Mouse (Mus musculus): ENCODE data around the gene Zfp12. TPM values are rescaled to one million over a fixed set of nuclear protein-coding genes. Genes with fewer than 3 reads are reported as not detected.
A peak's percentile ranks its signal among the peaks of the same experiment; 100 is the strongest.
"Not testable (repeated sequence)": the region's sequence is repeated elsewhere in the genome, so short reads cannot be mapped to it uniquely, and the experiment has no call there.

The Zfp12 gene
- polyA plus RNA-seq (2011; ENCODE audit: insufficient read depth, insufficient read length, low replicate concordance, missing spikeins): 1.7 and 5.6 TPM in 2 replicates

GRCm38 (mm10) chr5:143235028-143235693, at the start of gene Zfp12:
Zfp12 (plus strand) TSS chr5:143235163.
- Histone ChIP-seq H3K4me1 (ENCODE audit: control insufficient read depth, insufficient read depth, low read length) (peaks cover 1% of the 10 kb centered on the region; the same call in 1 of the 2 replicates), H3K27ac (ENCODE audit: control insufficient read depth, insufficient read depth, low read depth, low read length, poor library complexity) (peak within 1 kb of the TSS; percentile 73), H3K4me3 (replicated peaks; ENCODE audit: control insufficient read depth, low read depth, low read length) (peak within 1 kb of the TSS; percentile 89)
- TF ChIP-seq CTCF (IDR thresholded peaks at IDR 0.05; ENCODE audit: control insufficient read depth, insufficient read depth, low read length) (peak; percentile 20; the same call in 1 of the 2 replicates), POLR2A (IDR thresholded peaks at IDR 0.05; ENCODE audit: borderline replicate concordance, control insufficient read depth, low read depth, low read length) (peak; percentile 71; the same call in 1 of the 2 replicates)
- under 1% methylated on average over 58 of the region's 58 CpGs for WGBS

- WGBS: 67% methylated on average over 1 of the region's 1 CpGs
- not testable (repeated sequence) for H3K27ac ChIP-seq (ENCODE audit: control insufficient read depth, insufficient read depth, low read depth, low read length, poor library complexity); H3K4me3 ChIP-seq (replicated peaks; ENCODE audit: control insufficient read depth, low read depth, low read length); H3K4me1 ChIP-seq (ENCODE audit: control insufficient read depth, insufficient read depth, low read length)
Measured at GRCm38 (mm10) chr5:143188014-143188413, 46.9 kb upstream of the Zfp12 start.

- Histone ChIP-seq H3K27ac (ENCODE audit: control insufficient read depth, insufficient read depth, low read depth, low read length, poor library complexity) (no peak overlapping the region), H3K4me3 (replicated peaks; ENCODE audit: control insufficient read depth, low read depth, low read length) (no peak overlapping the region)
- WGBS: 76% methylated on average over 8 of the region's 8 CpGs
Measured at GRCm38 (mm10) chr5:143192806-143193205, 42.2 kb upstream of the Zfp12 start.

GRCm38 (mm10) chr5:143194747-143195146, 40.2 kb upstream of the Zfp12 start:
- H3K4me1 ChIP-seq (ENCODE audit: control insufficient read depth, insufficient read depth, low read length); H3K4me3 ChIP-seq (replicated peaks; ENCODE audit: control insufficient read depth, low read depth, low read length): not testable (repeated sequence)
- WGBS: 46% methylated on average over 8 of the region's 8 CpGs

More at GRCm38 (mm10) chr5:143192806-143193205, 42.2 kb upstream of the Zfp12 start:
- no peak for TF ChIP-seq POLR2A (IDR thresholded peaks at IDR 0.05; ENCODE audit: borderline replicate concordance, control insufficient read depth, low read depth, low read length)
- no peak for TF ChIP-seq CTCF (IDR thresholded peaks at IDR 0.05; ENCODE audit: control insufficient read depth, insufficient read depth, low read length)
- no peaks in the 10 kb centered on the region for H3K4me1 ChIP-seq (ENCODE audit: control insufficient read depth, insufficient read depth, low read length)

GRCm38 (mm10) chr5:143195166-143195565, 39.8 kb upstream of the Zfp12 start:
- Histone ChIP-seq H3K27ac (ENCODE audit: control insufficient read depth, insufficient read depth, low read depth, low read length, poor library complexity) (no peak overlapping the region), H3K4me1 (ENCODE audit: control insufficient read depth, insufficient read depth, low read length) (no peaks in the 10 kb centered on the region), H3K4me3 (replicated peaks; ENCODE audit: control insufficient read depth, low read depth, low read length) (no peak overlapping the region)
- TF ChIP-seq CTCF (IDR thresholded peaks at IDR 0.05; ENCODE audit: control insufficient read depth, insufficient read depth, low read length) (no peak), POLR2A (IDR thresholded peaks at IDR 0.05; ENCODE audit: borderline replicate concordance, control insufficient read depth, low read depth, low read length) (no peak)
- WGBS: 69% methylated on average over 2 of the region's 2 CpGs

More at GRCm38 (mm10) chr5:143194747-143195146, 40.2 kb upstream of the Zfp12 start:
- H3K27ac ChIP-seq (ENCODE audit: control insufficient read depth, insufficient read depth, low read depth, low read length, poor library complexity): not testable (repeated sequence)

GRCm38 (mm10) chr5:143196506-143196905, 38.5 kb upstream of the Zfp12 start:
- Histone ChIP-seq H3K4me1 (ENCODE audit: control insufficient read depth, insufficient read depth, low read length) (no peaks in the 10 kb centered on the region), H3K27ac (ENCODE audit: control insufficient read depth, insufficient read depth, low read depth, low read length, poor library complexity) (no peak overlapping the region), H3K4me3 (replicated peaks; ENCODE audit: control insufficient read depth, low read depth, low read length) (no peak overlapping the region)
- TF ChIP-seq CTCF (IDR thresholded peaks at IDR 0.05; ENCODE audit: control insufficient read depth, insufficient read depth, low read length) (no peak), POLR2A (IDR thresholded peaks at IDR 0.05; ENCODE audit: borderline replicate concordance, control insufficient read depth, low read depth, low read length) (no peak)
- 78% methylated on average over 4 of the region's 4 CpGs for WGBS

GRCm38 (mm10) chr5:143205015-143205414, 29.9 kb upstream of the Zfp12 start:
- no peak for TF ChIP-seq POLR2A (IDR thresholded peaks at IDR 0.05; ENCODE audit: borderline replicate concordance, control insufficient read depth, low read depth, low read length)
- peak; percentile 38 for TF ChIP-seq CTCF (IDR thresholded peaks at IDR 0.05; ENCODE audit: control insufficient read depth, insufficient read depth, low read length)
- 74% methylated on average over 3 of the region's 3 CpGs for WGBS
- no peaks in the 10 kb centered on the region for H3K4me1 ChIP-seq (ENCODE audit: control insufficient read depth, insufficient read depth, low read length)
- H3K4me3 ChIP-seq (replicated peaks; ENCODE audit: control insufficient read depth, low read depth, low read length): no peak overlapping the region
- no peak overlapping the region for H3K27ac ChIP-seq (ENCODE audit: control insufficient read depth, insufficient read depth, low read depth, low read length, poor library complexity)

GRCm38 (mm10) chr5:143213832-143214231, 21.1 kb upstream of the Zfp12 start:
- Histone ChIP-seq H3K27ac (ENCODE audit: control insufficient read depth, insufficient read depth, low read depth, low read length, poor library complexity) (no peak overlapping the region), H3K4me3 (replicated peaks; ENCODE audit: control insufficient read depth, low read depth, low read length) (no peak overlapping the region), H3K4me1 (ENCODE audit: control insufficient read depth, insufficient read depth, low read length) (no peaks in the 10 kb centered on the region)
- TF ChIP-seq POLR2A (IDR thresholded peaks at IDR 0.05; ENCODE audit: borderline replicate concordance, control insufficient read depth, low read depth, low read length) (no peak), CTCF (IDR thresholded peaks at IDR 0.05; ENCODE audit: control insufficient read depth, insufficient read depth, low read length) (no peak)
- WGBS: 64% methylated on average over 2 of the region's 2 CpGs

- TF ChIP-seq POLR2A (IDR thresholded peaks at IDR 0.05; ENCODE audit: borderline replicate concordance, control insufficient read depth, low read depth, low read length): no peak
- no peak for TF ChIP-seq CTCF (IDR thresholded peaks at IDR 0.05; ENCODE audit: control insufficient read depth, insufficient read depth, low read length)
- Histone ChIP-seq H3K4me3 (replicated peaks; ENCODE audit: control insufficient read depth, low read depth, low read length) (no peak overlapping the region), H3K27ac (ENCODE audit: control insufficient read depth, insufficient read depth, low read depth, low read length, poor library complexity) (no peak overlapping the region), H3K4me1 (ENCODE audit: control insufficient read depth, insufficient read depth, low read length) (no peaks in the 10 kb centered on the region)
- 75% methylated on average over 5 of the region's 5 CpGs for WGBS
Measured at GRCm38 (mm10) chr5:143220996-143221395, 14.0 kb upstream of the Zfp12 start.

Measured in bone marrow, adult 2 months (tissue).